Mouse (Mus musculus) testis, adult 2 months (tissue): ENCODE results near the gene P3h2. TPM values are rescaled to one million over a fixed set of nuclear protein-coding genes. Genes with fewer than 3 reads are reported as not detected.

Source experiments
- H3K27ac ChIP-seq: fragments of 200-500 bp; 2 replicates; pipeline ENCODE4 v1.5.1; 2012; ENCODE audit warnings: low read depth, low read length; ENCODE audit not compliant: control insufficient read depth, insufficient read depth
- H3K27me3 ChIP-seq: fragments of 200-500 bp; 2 replicates; pipeline ENCODE4 v1.6.1; 2012; ENCODE audit warnings: mild to moderate bottlenecking, low read length, moderate library complexity; ENCODE audit not compliant: control insufficient read depth, insufficient read depth
- H3K36me3 ChIP-seq: fragments of 200-500 bp; 2 replicates; pipeline ENCODE4 v1.6.1; 2012; ENCODE audit warnings: mild to moderate bottlenecking, low read length; ENCODE audit not compliant: control insufficient read depth, insufficient read depth
- H3K4me1 ChIP-seq: fragments of 200-500 bp; 2 replicates; pipeline ENCODE4 v1.6.1; 2012; ENCODE audit warnings: low read length; ENCODE audit not compliant: control insufficient read depth, insufficient read depth
- H3K4me3 ChIP-seq: fragments of 200-500 bp; 2 replicates; pipeline ENCODE4 v1.5.1; 2012; ENCODE audit warnings: low read depth, mild to moderate bottlenecking, low read length, moderate library complexity, mixed read lengths; ENCODE audit not compliant: control insufficient read depth
- CTCF ChIP-seq: fragments of 200-500 bp; IDR thresholded peaks from 2 replicates; pipeline ENCODE4 v1.5.1; 2012; ENCODE audit warnings: low read depth, mild to moderate bottlenecking, inconsistent platforms, low read length, moderate library complexity; ENCODE audit not compliant: control insufficient read depth, insufficient read depth, insufficient replicate concordance
- POLR2A ChIP-seq: fragments of 200-500 bp; IDR thresholded peaks from 2 replicates; pipeline ENCODE4 v1.6.1; 2012; ENCODE audit warnings: low read depth, mild to moderate bottlenecking, inconsistent platforms, low read length, moderate library complexity; ENCODE audit not compliant: control insufficient read depth
- polyA plus RNA-seq: library from polyadenylated mRNA; depleted of rRNA; stranded (reverse); fragments of >200 nt; gene quantifications from 2 replicates; pipeline ENCODE4 v1.2.3, GENCODE M21; 2012; rRNA removed

The P3h2 gene
- 0.59 and 0.62 TPM in 2 replicates for polyA plus RNA-seq

GRCm38 (mm10) chr16:26105115-26105974 is at the start of gene P3h2:
P3h2 (minus strand) TSS chr16:26105784.
- H3K4me3 ChIP-seq = peak within 1 kb of the TSS; percentile 83
- no peak within 1 kb of the TSS for H3K27ac ChIP-seq
- H3K36me3 ChIP-seq = no peaks in the 10 kb centered on the region
- no peak for TF ChIP-seq POLR2A
- no peak for TF ChIP-seq CTCF
- H3K27me3 ChIP-seq = peaks cover 2% of the 10 kb centered on the region
- H3K4me1 ChIP-seq = peaks cover 10% of the 10 kb centered on the region; the same call in 1 of the 2 replicates

GRCm38 (mm10) chr16:26152258-26152657 is 46.7 kb upstream of the P3h2 start:
- Histone ChIP-seq H3K36me3 (no peaks in the 10 kb centered on the region), H3K4me3 (no peak overlapping the region), H3K27ac (no peak overlapping the region), H3K27me3 (no peaks in the 10 kb centered on the region), H3K4me1 (no peaks in the 10 kb centered on the region)
- TF ChIP-seq POLR2A (no peak), CTCF (no peak)

DNA sequence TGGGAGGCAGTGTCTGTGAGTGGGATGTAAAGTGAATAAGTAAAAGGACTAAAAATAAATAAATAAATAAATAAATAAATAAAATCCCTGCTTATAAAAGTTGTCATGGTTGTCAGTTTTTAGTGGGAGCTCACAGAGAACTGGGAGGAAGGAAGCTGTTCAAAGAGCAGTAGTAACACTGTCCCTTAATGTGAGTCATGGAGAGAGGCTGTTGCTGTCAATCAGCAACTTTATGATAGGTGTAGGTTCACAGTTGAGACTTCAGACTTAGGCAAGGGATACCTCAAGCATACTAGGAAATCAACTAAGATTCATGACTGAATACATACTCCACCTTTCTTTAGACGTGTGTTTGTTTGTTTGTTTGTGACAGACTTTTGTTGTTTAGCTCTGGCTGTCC is 45.4 kb upstream of the P3h2 start:
- H3K36me3 ChIP-seq = no peaks in the 10 kb centered on the region
- H3K27me3 ChIP-seq = no peaks in the 10 kb centered on the region
- no peak overlapping the region for H3K27ac ChIP-seq
- H3K4me3 ChIP-seq = no peak overlapping the region
- no peaks in the 10 kb centered on the region for H3K4me1 ChIP-seq
- no peak for TF ChIP-seq POLR2A
- no peak for TF ChIP-seq CTCF

- Histone ChIP-seq H3K4me1 (no peaks in the 10 kb centered on the region), H3K36me3 (no peaks in the 10 kb centered on the region), H3K27me3 (no peaks in the 10 kb centered on the region), H3K27ac (no peak overlapping the region), H3K4me3 (no peak overlapping the region)
- TF ChIP-seq CTCF = no peak
- TF ChIP-seq POLR2A = no peak
Measured at GRCm38 (mm10) chr16:26146853-26147252, 41.3 kb upstream of the P3h2 start.

GRCm38 (mm10) chr16:26131126-26131525 is 25.5 kb upstream of the P3h2 start:
- Histone ChIP-seq H3K4me1 (no peaks in the 10 kb centered on the region), H3K27ac (no peak overlapping the region), H3K27me3 (no peaks in the 10 kb centered on the region), H3K4me3 (no peak overlapping the region), H3K36me3 (no peaks in the 10 kb centered on the region)
- TF ChIP-seq CTCF (no peak), POLR2A (no peak)

DNA sequence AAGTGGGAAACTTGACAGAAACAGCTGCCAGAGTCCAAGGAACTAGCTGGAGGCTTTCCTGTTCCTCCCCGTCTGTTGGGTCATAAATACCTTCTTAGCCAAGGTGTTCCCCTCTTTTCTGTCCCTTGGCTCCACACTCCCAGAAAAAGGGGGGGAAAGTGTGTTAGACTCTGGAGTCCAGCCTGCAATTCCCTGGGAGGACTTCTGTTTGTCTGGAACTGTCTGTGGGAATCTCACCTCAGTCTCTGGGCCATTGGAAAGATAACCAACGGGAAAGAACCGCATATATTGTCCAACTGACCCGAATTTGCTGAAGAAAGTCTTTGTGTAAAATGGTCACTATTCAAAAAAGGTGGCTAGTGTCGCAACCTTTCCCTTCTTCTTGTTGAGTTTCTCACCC is 1.0 kb upstream of the P3h2 start:
- H3K36me3 ChIP-seq = no peaks in the 10 kb centered on the region
- H3K4me3 ChIP-seq = no peak overlapping the region
- TF ChIP-seq CTCF (no peak), POLR2A (no peak)
- H3K4me1 ChIP-seq = peaks cover 10% of the 10 kb centered on the region; the same call in 1 of the 2 replicates
- peaks cover 2% of the 10 kb centered on the region for H3K27me3 ChIP-seq
- no peak overlapping the region for H3K27ac ChIP-seq

DNA sequence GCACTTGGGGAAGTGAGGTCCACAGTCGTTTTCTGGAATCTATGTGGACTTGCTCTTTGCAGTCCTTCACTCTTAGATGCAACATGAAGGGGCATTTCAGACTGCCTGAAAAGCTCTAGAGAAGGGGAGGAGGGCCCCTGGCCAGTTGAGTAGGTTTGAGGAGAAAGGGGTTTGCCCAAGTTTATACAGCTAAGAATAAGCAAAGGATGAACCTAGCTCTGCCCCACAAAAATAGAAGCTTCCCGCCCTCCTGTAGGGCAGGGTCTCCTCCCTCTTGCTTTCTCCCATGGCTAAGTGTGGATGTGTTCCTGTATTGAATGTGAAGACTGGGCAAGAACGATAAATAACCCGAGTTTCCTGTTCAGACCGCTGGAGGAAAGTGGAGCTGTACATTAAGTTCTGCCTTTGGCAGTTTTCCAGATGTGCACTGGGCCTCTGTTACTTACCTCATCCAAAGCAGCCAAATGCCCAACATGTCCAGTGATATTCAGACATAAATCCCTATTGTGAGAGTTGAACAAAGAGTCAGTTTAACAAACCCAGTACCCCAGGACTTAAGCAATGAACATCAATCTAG is 545 bp upstream of the P3h2 start:
- H3K4me3 ChIP-seq = peak overlapping the region; percentile 83
- peaks cover 10% of the 10 kb centered on the region; the same call in 1 of the 2 replicates for H3K4me1 ChIP-seq
- no peak overlapping the region for H3K27ac ChIP-seq
- no peak for TF ChIP-seq POLR2A
- TF ChIP-seq CTCF = no peak
- peaks cover 2% of the 10 kb centered on the region for H3K27me3 ChIP-seq
- no peaks in the 10 kb centered on the region for H3K36me3 ChIP-seq
